Mouse (Mus musculus) liver, embryonic 15.5 days (tissue): ENCODE results near the gene Camk2d. TPM values are rescaled to one million over a fixed set of nuclear protein-coding genes. Genes with fewer than 3 reads are reported as not detected.
A peak's percentile ranks its signal among the peaks of the same experiment; 100 is the strongest.

Experiments
- ATAC-seq: fragments of 200-750 bp; cut with Nextera tagmentation; 2 replicates; pipeline ENCODE4 v1.8.0; 2017; ENCODE audit warnings: moderate number of reproducible peaks, mild to moderate bottlenecking, moderate library complexity; ENCODE audit not compliant: insufficient read depth
- H3K27ac ChIP-seq: fragments of 300-500 bp; sonication (generic); replicated peaks from 2 replicates; pipeline ENCODE4 v1.5.1; 2015; ENCODE audit warnings: mild to moderate bottlenecking, inconsistent platforms
- H3K27me3 ChIP-seq: fragments of 300-500 bp; sonication (generic); 2 replicates; pipeline ENCODE4 v1.6.1; 2015; ENCODE audit warnings: mild to moderate bottlenecking, inconsistent platforms
- H3K36me3 ChIP-seq: fragments of 300-500 bp; sonication (generic); replicated peaks from 2 replicates; pipeline ENCODE4 v1.6.1; 2015; ENCODE audit warnings: moderate library complexity, mild to moderate bottlenecking, inconsistent platforms
- H3K4me1 ChIP-seq: fragments of 300-500 bp; sonication (generic); replicated peaks from 2 replicates; pipeline ENCODE4 v1.6.1; 2015; ENCODE audit warnings: inconsistent platforms
- H3K4me2 ChIP-seq: fragments of 300-500 bp; sonication (generic); 2 replicates; pipeline ENCODE4 v1.6.1; 2015; ENCODE audit warnings: moderate library complexity, mild to moderate bottlenecking, inconsistent platforms
- H3K4me3 ChIP-seq: fragments of 300-500 bp; sonication (generic); replicated peaks from 2 replicates; pipeline ENCODE4 v1.5.1; 2015; ENCODE audit warnings: mild to moderate bottlenecking, inconsistent platforms
- H3K9ac ChIP-seq: fragments of 300-500 bp; sonication (generic); 2 replicates; pipeline ENCODE4 v1.6.1; 2015; ENCODE audit warnings: moderate library complexity, mild to moderate bottlenecking, inconsistent platforms
- H3K9me3 ChIP-seq: fragments of 300-500 bp; sonication (generic); replicated peaks from 2 replicates; pipeline ENCODE4 v1.6.1; 2016; ENCODE audit warnings: inconsistent platforms
- WGBS: fragments of 180-500 bp; shearing (Covaris S2); methylation state at CpG from one replicate; pipeline ENCODE4 v1.1.7; 2015; ENCODE audit warnings: mixed read lengths; ENCODE audit not compliant: insufficient replicate concordance; 5-methylcytosine and 5-hydroxymethylcytosine counted together
- polyA plus RNA-seq: library from polyadenylated mRNA; unstranded; fragments of >200 nt; fragmentation: Nextera tagmentation; extraction: Ambion mirVana; gene quantifications from 2 replicates; pipeline ENCODE4 v1.2.1, GENCODE M21; 2015

The Camk2d gene
- polyA plus RNA-seq, 1 experiment from 2014 or later: 3.8 TPM

DNA sequence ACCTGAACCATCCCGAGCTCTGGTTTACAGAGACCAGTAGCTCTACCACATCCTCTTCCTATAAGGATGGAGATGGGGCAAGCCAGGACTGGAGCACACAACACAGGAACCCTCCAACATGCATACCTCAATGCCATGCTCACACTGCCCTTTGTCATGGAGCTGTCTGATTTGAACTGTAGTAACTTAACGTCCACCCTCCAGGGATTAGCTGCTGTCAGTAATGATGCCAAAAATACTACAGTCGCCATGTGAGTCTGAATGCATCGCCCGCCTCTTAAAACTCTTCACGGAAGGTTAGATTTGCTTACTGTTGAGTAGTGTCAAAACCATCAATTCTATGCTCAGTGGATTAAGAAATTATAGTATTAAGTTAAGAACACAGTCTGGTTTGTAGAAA, 156.9 kb downstream of the Camk2d start:
- ATAC-seq: no peak
- no peaks in the 10 kb centered on the region for H3K4me1 ChIP-seq
- no peaks in the 10 kb centered on the region for H3K9me3 ChIP-seq
- H3K27ac ChIP-seq: no peak overlapping the region
- no peaks in the 10 kb centered on the region for H3K27me3 ChIP-seq
- H3K36me3 ChIP-seq: no peaks in the 10 kb centered on the region
- H3K9ac ChIP-seq: no peak overlapping the region
- no peak overlapping the region for H3K4me2 ChIP-seq
- 64% methylated on average over 6 of the region's 6 CpGs for WGBS
- no peak overlapping the region for H3K4me3 ChIP-seq

DNA sequence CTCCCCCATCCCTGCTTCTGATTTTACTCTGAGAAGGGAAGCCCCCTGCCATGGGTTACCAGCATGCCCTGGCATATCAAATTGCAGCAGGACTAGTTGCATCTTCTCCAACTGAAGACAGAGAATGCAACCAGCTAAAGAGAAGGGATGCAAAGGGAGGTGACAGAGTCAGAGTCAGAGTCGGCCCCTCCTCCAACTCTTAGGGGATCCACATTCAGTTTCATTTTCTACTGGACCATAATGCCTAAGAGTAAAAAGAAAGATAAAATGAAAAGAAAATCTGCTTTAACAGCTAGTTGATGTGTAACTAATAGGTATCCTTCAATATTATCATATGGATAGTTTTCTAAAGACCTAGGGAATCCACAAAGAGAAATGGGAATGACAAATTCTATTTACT, 162.3 kb downstream of the Camk2d start:
- Histone ChIP-seq H3K27me3 (no peaks in the 10 kb centered on the region), H3K4me3 (no peak overlapping the region), H3K4me1 (no peaks in the 10 kb centered on the region), H3K9me3 (no peaks in the 10 kb centered on the region), H3K9ac (no peak overlapping the region), H3K4me2 (no peak overlapping the region), H3K36me3 (no peaks in the 10 kb centered on the region), H3K27ac (no peak overlapping the region)
- WGBS: 59% methylated on average over 1 of the region's 1 CpGs
- ATAC-seq: no peak

DNA sequence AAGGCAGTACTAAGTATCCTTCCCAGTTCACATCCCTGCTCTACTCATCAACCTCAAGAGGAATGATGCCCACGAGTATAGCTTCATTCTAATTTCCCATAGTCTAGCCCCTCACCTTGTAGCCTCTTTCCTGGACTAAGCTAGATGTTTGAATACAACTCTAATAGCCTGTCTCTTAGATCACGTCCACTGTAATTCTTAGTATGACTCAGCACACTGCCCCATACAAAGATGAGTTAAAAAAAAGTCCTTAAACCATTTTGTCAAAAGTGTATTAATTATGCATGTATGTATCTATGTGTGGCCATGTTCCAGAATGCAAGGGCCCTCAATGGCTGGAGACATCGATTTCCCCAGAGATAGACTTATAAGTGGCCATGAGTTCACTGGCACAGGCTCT, 164.5 kb downstream of the Camk2d start:
- no peak overlapping the region for H3K4me2 ChIP-seq
- no peaks in the 10 kb centered on the region for H3K4me1 ChIP-seq
- no peaks in the 10 kb centered on the region for H3K9me3 ChIP-seq
- no peaks in the 10 kb centered on the region for H3K36me3 ChIP-seq
- 43% methylated on average over 3 of the region's 3 CpGs for WGBS
- H3K27me3 ChIP-seq: no peaks in the 10 kb centered on the region
- H3K9ac ChIP-seq: no peak overlapping the region
- no peak for ATAC-seq
- H3K4me3 ChIP-seq: no peak overlapping the region
- no peak overlapping the region for H3K27ac ChIP-seq

DNA sequence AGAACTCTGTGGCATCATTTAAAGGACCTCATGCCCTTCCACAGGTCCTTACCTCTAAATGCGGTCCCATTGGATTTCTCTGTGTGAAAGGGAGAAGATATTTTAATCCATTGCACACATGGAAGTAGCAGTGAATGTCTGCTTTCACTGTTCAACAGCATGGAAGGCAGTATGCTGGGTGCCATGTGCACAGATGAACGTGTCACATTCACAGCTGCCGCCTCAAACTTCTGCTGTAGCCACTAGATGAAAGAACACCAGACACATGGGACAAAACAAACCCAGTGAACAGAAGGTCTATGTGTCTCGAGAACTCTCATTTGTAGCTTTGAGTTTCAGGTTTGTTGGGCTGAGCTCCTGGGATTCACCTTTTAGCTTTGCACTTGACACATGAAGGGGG, 168.6 kb downstream of the Camk2d start:
- Histone ChIP-seq H3K4me3 (no peak overlapping the region), H3K36me3 (no peaks in the 10 kb centered on the region), H3K4me2 (no peak overlapping the region), H3K4me1 (no peaks in the 10 kb centered on the region), H3K27me3 (no peaks in the 10 kb centered on the region), H3K27ac (no peak overlapping the region), H3K9ac (no peak overlapping the region), H3K9me3 (no peaks in the 10 kb centered on the region)
- WGBS: 68% methylated on average over 4 of the region's 4 CpGs
- no peak for ATAC-seq

DNA sequence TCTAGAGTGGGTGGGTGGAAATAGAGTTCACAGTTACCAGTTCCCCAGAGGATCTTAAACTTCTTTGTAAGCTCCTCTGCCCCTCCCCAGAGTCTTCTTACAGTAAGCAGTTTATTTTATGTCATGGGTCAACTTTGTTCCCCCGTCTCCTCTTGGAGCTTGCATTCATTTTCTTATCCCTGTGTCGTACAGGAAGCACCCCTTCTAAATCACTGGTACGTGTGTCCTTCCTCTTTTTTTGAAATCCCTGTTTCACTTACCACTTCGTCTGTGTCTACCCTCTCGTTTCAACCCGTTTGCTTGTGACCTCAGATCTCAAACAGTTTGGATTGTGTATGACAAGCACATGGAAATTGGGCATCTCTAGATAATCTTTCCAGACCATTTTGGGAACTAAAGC, 174.0 kb downstream of the Camk2d start:
- no peaks in the 10 kb centered on the region for H3K4me1 ChIP-seq
- H3K27me3 ChIP-seq: no peaks in the 10 kb centered on the region
- H3K27ac ChIP-seq: no peak overlapping the region
- WGBS: 10% methylated on average over 6 of the region's 6 CpGs
- H3K4me2 ChIP-seq: no peak overlapping the region
- H3K4me3 ChIP-seq: no peak overlapping the region
- ATAC-seq: no peak
- H3K36me3 ChIP-seq: no peaks in the 10 kb centered on the region
- H3K9ac ChIP-seq: no peak overlapping the region
- H3K9me3 ChIP-seq: no peaks in the 10 kb centered on the region

DNA sequence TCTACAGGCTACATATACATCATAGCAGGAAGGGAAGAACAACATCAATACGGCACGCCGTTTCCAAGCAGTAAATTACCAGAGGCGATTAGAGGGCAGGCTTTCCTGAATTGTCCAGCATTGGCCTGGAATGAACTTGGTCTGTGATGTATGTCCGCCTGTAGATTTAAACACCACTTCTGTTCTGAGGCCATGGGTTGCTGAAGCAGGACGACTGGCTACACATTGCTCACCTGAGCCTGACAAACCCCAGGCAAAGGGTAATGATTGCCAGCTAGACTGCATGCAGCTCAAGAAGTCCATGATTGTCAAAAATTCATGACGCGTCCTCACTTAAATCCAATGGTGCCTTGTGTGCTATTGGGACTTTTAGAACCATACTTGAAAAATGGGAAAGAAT, 174.9 kb downstream of the Camk2d start:
- Histone ChIP-seq H3K36me3 (no peaks in the 10 kb centered on the region), H3K27ac (no peak overlapping the region), H3K4me1 (no peaks in the 10 kb centered on the region), H3K4me3 (no peak overlapping the region), H3K9ac (no peak overlapping the region), H3K9me3 (no peaks in the 10 kb centered on the region), H3K4me2 (no peak overlapping the region), H3K27me3 (no peaks in the 10 kb centered on the region)
- no peak for ATAC-seq
- 67% methylated on average over 8 of the region's 8 CpGs for WGBS

DNA sequence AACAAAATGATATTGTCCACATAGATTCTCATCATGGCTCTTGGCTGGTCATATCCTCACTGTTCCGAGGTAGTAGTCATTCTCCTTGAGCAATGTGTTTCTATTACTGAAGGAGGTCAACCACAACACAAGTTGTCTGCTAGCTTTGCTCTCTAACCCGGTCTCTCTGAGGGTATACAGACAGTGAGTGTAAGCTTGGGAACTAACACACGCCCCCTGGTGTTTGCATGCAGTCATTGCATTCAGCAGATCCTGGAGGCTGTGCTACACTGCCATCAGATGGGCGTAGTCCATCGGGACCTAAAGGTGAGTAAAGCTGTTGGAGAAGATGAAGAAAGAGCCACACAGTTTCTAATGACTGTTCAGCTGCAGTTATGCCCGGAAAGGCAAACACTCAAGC, 175.4 kb downstream of the Camk2d start:
- no peak overlapping the region for H3K4me3 ChIP-seq
- peak; percentile 60 for ATAC-seq
- no peaks in the 10 kb centered on the region for H3K27me3 ChIP-seq
- no peaks in the 10 kb centered on the region for H3K4me1 ChIP-seq
- no peaks in the 10 kb centered on the region for H3K9me3 ChIP-seq
- 18% methylated on average over 6 of the region's 6 CpGs for WGBS
- no peaks in the 10 kb centered on the region for H3K36me3 ChIP-seq
- no peak overlapping the region for H3K27ac ChIP-seq
- H3K4me2 ChIP-seq: no peak overlapping the region
- no peak overlapping the region for H3K9ac ChIP-seq

DNA sequence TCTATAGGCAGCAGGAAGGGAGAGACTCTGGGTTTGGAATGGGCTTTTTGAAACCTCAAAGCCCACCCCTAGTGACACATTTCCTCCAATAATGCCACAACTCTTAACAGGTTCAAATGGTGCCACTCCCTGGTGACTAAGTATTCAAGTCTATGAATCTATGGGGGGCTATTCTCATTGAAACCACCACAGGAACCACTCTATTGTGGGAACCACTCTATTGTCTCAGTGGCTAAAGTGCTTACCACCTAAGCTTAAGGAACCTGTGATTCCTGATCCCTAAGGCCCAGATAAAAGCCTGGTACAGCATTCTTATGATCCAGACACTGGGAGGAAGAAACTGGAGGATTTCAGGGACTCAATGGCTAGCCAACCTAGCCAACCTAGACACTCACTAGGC, 179.9 kb downstream of the Camk2d start:
- no peak overlapping the region for H3K4me2 ChIP-seq

DNA sequence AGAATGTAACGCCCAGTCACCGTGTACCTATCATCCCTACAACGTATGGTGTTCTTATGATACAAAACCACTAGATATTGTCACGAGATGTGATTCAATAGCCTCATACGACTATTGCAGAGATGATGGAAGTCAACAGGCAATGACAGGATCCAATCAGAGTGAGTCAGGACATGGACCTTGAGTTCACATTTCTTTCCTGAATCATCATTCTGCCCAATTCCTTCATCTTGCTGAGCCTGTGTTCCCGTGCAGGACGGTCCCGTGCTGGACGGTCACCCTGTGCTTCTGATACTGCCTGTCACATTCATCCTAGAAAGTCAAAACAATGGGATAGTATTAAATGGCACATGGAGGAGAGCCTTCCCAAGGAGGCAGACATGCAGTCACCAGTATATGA, 181.0 kb downstream of the Camk2d start:
- Histone ChIP-seq H3K4me1 (no peaks in the 10 kb centered on the region), H3K27ac (no peak overlapping the region), H3K27me3 (no peaks in the 10 kb centered on the region), H3K9me3 (no peaks in the 10 kb centered on the region), H3K4me2 (no peak overlapping the region), H3K4me3 (no peak overlapping the region), H3K36me3 (no peaks in the 10 kb centered on the region), H3K9ac (no peak overlapping the region)
- 75% methylated on average over 9 of the region's 9 CpGs for WGBS
- no peak for ATAC-seq

More for the DNA sequence above, 179.9 kb downstream of the Camk2d start:
- no peaks in the 10 kb centered on the region for H3K36me3 ChIP-seq
- H3K9ac ChIP-seq: no peak overlapping the region
- H3K27me3 ChIP-seq: no peaks in the 10 kb centered on the region
- H3K9me3 ChIP-seq: no peaks in the 10 kb centered on the region
- no peaks in the 10 kb centered on the region for H3K4me1 ChIP-seq
- H3K27ac ChIP-seq: no peak overlapping the region
- ATAC-seq: no peak
- no peak overlapping the region for H3K4me3 ChIP-seq

DNA sequence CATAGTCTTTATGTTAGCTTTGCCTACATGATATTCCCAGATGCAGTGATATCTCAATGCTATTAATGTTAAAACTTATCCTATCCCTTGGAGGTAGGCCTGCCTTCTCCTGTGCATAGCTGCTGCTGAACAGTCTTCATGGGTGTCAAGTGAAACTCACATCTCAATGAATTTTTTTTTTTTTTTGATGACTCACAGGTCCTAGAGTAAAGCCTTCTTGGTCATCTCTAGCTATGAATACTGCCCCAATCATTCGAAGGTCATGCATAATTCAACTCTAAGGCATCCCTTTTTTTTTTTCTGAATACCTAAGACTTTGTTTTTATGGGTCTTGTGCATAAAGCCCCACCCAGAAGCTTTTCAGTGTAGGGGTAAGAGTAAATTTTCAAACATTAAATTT, 181.8 kb downstream of the Camk2d start:
- H3K4me3 ChIP-seq: no peak overlapping the region
- no peaks in the 10 kb centered on the region for H3K4me1 ChIP-seq
- H3K36me3 ChIP-seq: no peaks in the 10 kb centered on the region
- no peaks in the 10 kb centered on the region for H3K27me3 ChIP-seq
- H3K9me3 ChIP-seq: no peaks in the 10 kb centered on the region
- H3K27ac ChIP-seq: no peak overlapping the region
- 60% methylated on average over 1 of the region's 1 CpGs for WGBS
- H3K4me2 ChIP-seq: no peak overlapping the region
- ATAC-seq: no peak
- no peak overlapping the region for H3K9ac ChIP-seq

DNA sequence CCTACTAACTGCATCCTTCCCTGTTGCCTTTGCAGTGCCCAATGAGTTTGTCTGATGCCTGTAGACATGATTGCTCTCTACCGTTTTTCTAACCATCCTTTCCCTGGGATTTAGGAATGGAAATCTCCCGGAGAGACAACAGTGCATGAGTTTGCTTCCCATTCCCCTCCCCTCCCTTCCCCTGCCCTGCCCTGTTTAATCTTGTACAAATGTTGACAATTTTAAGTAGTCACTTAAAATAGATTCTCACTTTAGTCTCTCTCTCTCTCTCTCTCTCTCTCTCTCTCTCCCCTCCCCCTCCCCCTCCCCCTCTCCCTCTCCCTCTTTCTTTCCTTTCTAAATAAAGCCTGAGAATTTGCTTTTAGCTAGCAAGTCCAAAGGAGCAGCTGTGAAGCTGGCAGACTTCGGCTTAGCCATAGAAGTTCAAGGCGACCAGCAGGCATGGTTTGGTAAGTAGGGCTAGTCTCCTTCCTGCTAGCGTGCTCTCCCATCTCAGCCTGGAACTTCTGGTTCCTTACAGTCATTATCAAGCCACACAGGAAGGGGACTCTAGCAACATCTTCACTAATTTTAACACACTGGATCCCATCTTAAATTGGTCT, 184.0 kb downstream of the Camk2d start:
- Histone ChIP-seq H3K4me2 (no peak overlapping the region), H3K27ac (no peak overlapping the region), H3K27me3 (no peaks in the 10 kb centered on the region), H3K9ac (no peak overlapping the region), H3K9me3 (no peaks in the 10 kb centered on the region), H3K4me3 (no peak overlapping the region), H3K4me1 (no peaks in the 10 kb centered on the region), H3K36me3 (no peaks in the 10 kb centered on the region)
- WGBS: 57% methylated on average over 5 of the region's 5 CpGs
- ATAC-seq: no peak
